Mouse (Mus musculus) liver, adult 2 months (tissue): ENCODE data around the gene Ptgr2. TPM values are rescaled to one million over a fixed set of nuclear protein-coding genes. Genes with fewer than 3 reads are reported as not detected.

Source experiments
- DNase-seq: peaks from one replicate; pipeline ENCODE4 v3.0.0-alpha.2; 2011; ENCODE audit warnings: low read depth, low spot score; ENCODE audit errors: extremely low read depth
- H3K27ac ChIP-seq: fragments of 200-500 bp; replicated peaks from 2 replicates; pipeline ENCODE4 v1.5.1; 2012; ENCODE audit warnings: low read depth, mild to moderate bottlenecking, control low read depth, inconsistent platforms, low read length; ENCODE audit not compliant: insufficient read depth
- H3K27me3 ChIP-seq: fragments of 200-500 bp; 2 replicates; pipeline ENCODE4 v1.6.1; 2012; ENCODE audit warnings: mild to moderate bottlenecking, moderate library complexity, low read length, inconsistent platforms; ENCODE audit not compliant: control insufficient read depth, insufficient read depth
- H3K36me3 ChIP-seq: fragments of 200-500 bp; 2 replicates; pipeline ENCODE4 v1.6.1; 2012; ENCODE audit warnings: low read length, inconsistent platforms; ENCODE audit not compliant: control insufficient read depth, insufficient read depth
- H3K4me1 ChIP-seq: fragments of 200-500 bp; 2 replicates; pipeline ENCODE4 v1.6.1; 2011; ENCODE audit warnings: low read length; ENCODE audit not compliant: control insufficient read depth, insufficient read depth
- H3K4me3 ChIP-seq: fragments of 200-500 bp; 2 replicates; pipeline ENCODE4 v1.5.1; 2011; ENCODE audit warnings: low read depth, mild to moderate bottlenecking, control low read depth, low read length, moderate library complexity; ENCODE audit not compliant: insufficient read depth
- H3K79me2 ChIP-seq: fragments of 200-500 bp; 2 replicates; pipeline ENCODE4 v1.6.1; 2012; ENCODE audit warnings: inconsistent platforms, mild to moderate bottlenecking, low read length, moderate library complexity; ENCODE audit not compliant: control insufficient read depth, insufficient read depth
- H3K9ac ChIP-seq: fragments of 200-500 bp; 2 replicates; pipeline ENCODE4 v1.6.1; 2012; ENCODE audit warnings: low read depth, mild to moderate bottlenecking, control low read depth, inconsistent platforms, low read length
- CTCF ChIP-seq: fragments of 200-500 bp; IDR thresholded peaks from 2 replicates; pipeline ENCODE4 v1.5.1; 2011; ENCODE audit warnings: low read depth, low read length, control low read depth
- POLR2A ChIP-seq: fragments of 200-500 bp; IDR thresholded peaks from 2 replicates; pipeline ENCODE4 v1.6.1; 2011; ENCODE audit warnings: low read length, control low read depth; ENCODE audit not compliant: insufficient read depth; ENCODE audit errors: extremely low read depth
- WGBS: fragments of 180-500 bp; shearing (Covaris S2); methylation state at CpG from one replicate; pipeline ENCODE4 v1.1.7; 2018; 5-methylcytosine and 5-hydroxymethylcytosine counted together
- polyA plus RNA-seq: library from polyadenylated mRNA; depleted of rRNA; stranded (reverse); fragments of >200 nt; gene quantifications from 2 replicates; pipeline ENCODE4 v1.2.3, GENCODE M21; 2012
- total RNA-seq: library from RNA; depleted of rRNA; stranded (reverse); fragments of >200 nt; gene quantifications from 2 replicates; pipeline ENCODE4 v1.2.3, GENCODE M21; 2014

The Ptgr2 gene
- total and polyA plus RNA-seq, 2 experiments = 16.3 to 75.3 TPM

DNA sequence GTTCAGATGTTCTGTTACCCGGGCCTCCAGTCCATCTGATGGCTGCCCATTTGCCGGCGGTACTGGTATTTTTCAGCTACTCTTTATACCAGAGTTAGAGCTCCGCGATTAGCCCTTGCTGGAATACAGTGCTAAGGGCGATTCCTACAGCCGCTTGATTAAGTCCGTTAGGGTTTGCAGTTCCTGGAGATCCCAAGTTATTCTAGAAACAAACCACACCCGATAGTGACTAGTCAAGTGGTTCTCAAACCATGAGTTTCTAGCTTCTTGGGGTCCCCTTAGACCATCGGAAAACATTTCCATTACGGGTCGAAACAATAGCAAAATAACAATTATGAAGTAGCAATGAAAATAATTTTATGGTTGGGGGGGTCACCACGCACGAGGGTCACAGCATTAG lies 641 bp upstream of the Ptgr2 start:
- Histone ChIP-seq H3K27me3 (no peaks in the 10 kb centered on the region), H3K4me3 (peak overlapping the region; percentile 71; the same call in 1 of the 2 replicates), H3K9ac (peak overlapping the region; percentile 67; the same call in 1 of the 2 replicates), H3K36me3 (no peaks in the 10 kb centered on the region), H3K4me1 (peaks cover 5% of the 10 kb centered on the region; the same call in 1 of the 2 replicates), H3K79me2 (peaks cover 11% of the 10 kb centered on the region; the same call in 1 of the 2 replicates), H3K27ac (peak overlapping the region; percentile 83)
- DNase-seq = no peak
- 79% methylated on average over 14 of the region's 14 CpGs for WGBS
- TF ChIP-seq POLR2A (no peak), CTCF (no peak)

DNA sequence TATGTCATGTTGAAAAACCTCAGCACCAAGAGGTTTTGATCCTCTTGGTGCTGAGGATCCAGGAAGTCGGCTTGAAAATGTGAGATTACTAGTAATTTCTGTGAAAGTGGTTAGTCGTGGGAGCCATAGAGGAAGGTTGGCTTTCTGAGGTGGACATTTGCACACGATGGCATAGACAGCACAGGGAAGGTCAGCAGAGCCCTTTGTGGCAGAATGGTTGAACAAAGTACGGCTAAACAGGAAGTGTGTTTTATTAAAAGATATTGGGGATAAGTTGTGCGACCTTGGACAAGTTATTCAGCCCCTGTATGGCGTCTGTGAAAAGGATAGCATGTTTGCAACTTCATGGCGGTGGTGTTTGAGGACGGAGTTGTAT lies 549 bp downstream of the Ptgr2 start:
- H3K79me2 ChIP-seq = peaks cover 15% of the 10 kb centered on the region; the same call in 1 of the 2 replicates
- H3K4me1 ChIP-seq = peaks cover 5% of the 10 kb centered on the region; the same call in 1 of the 2 replicates
- TF ChIP-seq CTCF = no peak
- no peak for TF ChIP-seq POLR2A
- H3K36me3 ChIP-seq = peaks cover 4% of the 10 kb centered on the region
- no peaks in the 10 kb centered on the region for H3K27me3 ChIP-seq
- WGBS = 5% methylated on average over 8 of the region's 8 CpGs
- peak; percentile 72 for DNase-seq
- H3K4me3 ChIP-seq = peak overlapping the region; percentile 71
- peak overlapping the region; percentile 86 for H3K9ac ChIP-seq
- H3K27ac ChIP-seq = peak overlapping the region; percentile 93

DNA sequence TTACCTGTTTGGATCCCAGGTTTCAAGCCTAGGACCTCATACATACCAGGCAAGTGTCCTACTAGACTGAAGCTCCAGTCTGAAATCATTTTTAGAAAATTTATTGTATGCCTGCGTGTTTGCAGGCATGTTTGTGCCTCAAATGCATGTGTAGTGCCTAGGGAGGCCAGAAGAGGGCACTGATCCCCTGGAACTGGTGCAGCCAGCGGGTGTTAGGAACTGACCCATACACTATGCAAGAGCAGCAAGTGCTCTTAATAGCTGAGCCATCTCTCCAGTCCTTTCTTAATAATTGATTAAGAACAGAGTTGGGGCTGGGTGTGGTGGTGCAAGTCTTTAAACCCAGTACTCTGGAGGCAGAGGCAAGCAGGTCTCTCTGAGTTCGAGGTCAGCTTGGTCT lies 3.4 kb downstream of the Ptgr2 start:
- no peak for TF ChIP-seq POLR2A
- peak; percentile 94 for TF ChIP-seq CTCF
- 47% methylated on average over 3 of the region's 3 CpGs for WGBS
- H3K27ac ChIP-seq = no peak overlapping the region

DNA sequence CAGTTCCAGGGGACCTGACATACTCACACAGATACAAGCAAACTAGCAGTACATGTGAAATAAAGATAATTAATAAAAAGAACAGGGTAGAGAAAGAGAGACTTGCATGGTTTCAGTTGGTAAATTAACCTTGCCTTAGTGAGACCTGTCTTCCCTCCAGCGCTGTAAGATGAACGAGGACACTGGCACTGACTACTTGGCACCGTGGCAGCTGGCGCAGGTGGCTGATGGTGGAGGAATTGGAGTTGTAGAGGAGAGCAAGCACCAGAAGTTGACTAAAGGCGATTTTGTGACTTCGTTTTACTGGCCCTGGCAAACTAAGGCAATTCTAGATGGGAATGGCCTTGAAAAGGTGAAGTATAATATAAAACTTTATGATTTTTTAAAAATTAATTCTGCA lies 12.8 kb downstream of the Ptgr2 start:
- Histone ChIP-seq H3K27me3 (no peaks in the 10 kb centered on the region), H3K27ac (no peak overlapping the region), H3K4me3 (no peak overlapping the region), H3K4me1 (no peaks in the 10 kb centered on the region), H3K36me3 (peaks cover 66% of the 10 kb centered on the region), H3K9ac (no peak overlapping the region), H3K79me2 (no peaks in the 10 kb centered on the region)
- WGBS = 78% methylated on average over 6 of the region's 6 CpGs
- TF ChIP-seq POLR2A = no peak
- no peak for TF ChIP-seq CTCF
- no peak for DNase-seq

More for the DNA sequence above, 3.4 kb downstream of the Ptgr2 start:
- Histone ChIP-seq H3K27me3 (no peaks in the 10 kb centered on the region), H3K4me1 (peaks cover 5% of the 10 kb centered on the region; the same call in 1 of the 2 replicates), H3K36me3 (peaks cover 12% of the 10 kb centered on the region), H3K79me2 (peaks cover 17% of the 10 kb centered on the region; the same call in 1 of the 2 replicates), H3K4me3 (no peak overlapping the region), H3K9ac (no peak overlapping the region)
- peak; percentile 63 for DNase-seq

DNA sequence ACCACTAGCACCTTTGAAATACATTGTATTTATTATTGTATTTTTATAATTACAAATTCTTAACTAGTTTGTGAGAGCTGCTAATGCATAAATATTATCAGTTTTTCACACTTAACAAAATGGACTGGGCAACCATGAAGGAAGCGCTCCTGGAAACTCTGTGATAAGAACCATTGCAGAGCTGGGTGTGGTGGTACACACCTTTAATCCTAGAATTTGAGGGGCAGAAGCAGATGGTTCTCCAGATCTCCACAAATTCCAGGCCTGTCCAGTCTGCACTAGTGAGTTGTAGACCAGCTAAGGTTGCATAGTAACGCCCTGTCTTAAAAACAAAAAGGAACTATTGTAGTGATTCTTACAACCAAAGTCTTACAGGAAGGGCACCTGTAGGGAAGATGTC lies 14.2 kb downstream of the Ptgr2 start:
- H3K36me3 ChIP-seq = peaks cover 64% of the 10 kb centered on the region
- no peak overlapping the region for H3K9ac ChIP-seq
- WGBS = 98% methylated on average over 2 of the region's 2 CpGs
- no peak for TF ChIP-seq CTCF
- no peak for TF ChIP-seq POLR2A
- H3K4me3 ChIP-seq = no peak overlapping the region
- no peak for DNase-seq
- H3K79me2 ChIP-seq = no peaks in the 10 kb centered on the region
- peaks cover 4% of the 10 kb centered on the region; the same call in 1 of the 2 replicates for H3K4me1 ChIP-seq
- H3K27me3 ChIP-seq = no peaks in the 10 kb centered on the region
- no peak overlapping the region for H3K27ac ChIP-seq

DNA sequence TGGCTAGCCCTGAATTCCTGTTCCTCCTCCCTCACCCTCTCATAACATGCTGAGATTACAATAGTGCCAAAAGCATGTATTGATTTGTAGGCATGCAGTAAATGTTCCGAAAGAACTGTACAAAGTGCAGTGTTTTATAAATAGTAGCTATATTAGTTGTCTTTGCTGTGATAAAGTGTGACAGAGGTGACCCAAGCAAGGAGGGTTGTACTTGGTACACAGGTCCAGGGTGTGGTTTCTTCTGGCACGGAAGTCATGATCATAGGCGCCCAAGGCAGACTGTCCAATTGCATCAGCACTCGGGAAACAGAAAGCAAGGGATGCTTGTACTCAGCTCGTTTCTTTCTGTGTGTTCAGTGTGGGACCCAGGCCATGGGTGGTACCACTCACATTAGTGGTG lies 19.1 kb downstream of the Ptgr2 start:
- no peak overlapping the region for H3K4me3 ChIP-seq
- H3K27ac ChIP-seq = peak overlapping the region; percentile 38
- DNase-seq = peak; percentile 93
- peaks cover 8% of the 10 kb centered on the region; the same call in 1 of the 2 replicates for H3K4me1 ChIP-seq
- 21% methylated on average over 5 of the region's 5 CpGs for WGBS
- no peaks in the 10 kb centered on the region for H3K27me3 ChIP-seq
- peaks cover 55% of the 10 kb centered on the region for H3K36me3 ChIP-seq
- no peak overlapping the region for H3K9ac ChIP-seq
- no peaks in the 10 kb centered on the region for H3K79me2 ChIP-seq
- TF ChIP-seq POLR2A (no peak), CTCF (no peak)
